Mouse (Mus musculus): ENCODE measurements around the gene Sprr2k.
"Not testable (repeated sequence)": the region's sequence is repeated elsewhere in the genome, so short reads cannot be mapped to it uniquely, and the experiment has no call there.

Gene Sprr2k

GRCm38 (mm10) chr3:92432282-92432681, at the start of gene Sprr2k:
Sprr2k (plus strand) TSS chr3:92432582.
- in situ Hi-C loops (cut with MboI), result no loop called here

DNA sequence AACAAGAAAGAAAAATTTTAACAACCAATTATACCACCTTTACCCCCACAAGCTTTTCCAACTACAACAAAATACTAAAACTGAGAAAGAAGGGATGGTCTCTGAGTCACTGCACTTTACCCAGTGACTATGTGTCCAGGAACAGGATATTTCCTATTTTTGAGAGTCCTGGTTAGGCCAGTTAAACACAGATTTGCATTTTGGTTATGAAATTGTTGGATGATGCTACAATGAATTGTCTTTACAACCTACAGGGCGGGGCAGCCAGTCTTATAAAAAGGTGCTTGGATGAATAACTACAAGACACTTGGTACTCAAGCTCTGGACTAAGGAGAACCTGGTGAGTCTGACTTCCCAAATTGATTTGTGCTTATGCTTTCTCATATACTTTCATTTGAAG, 47.0 kb upstream of the Sprr2k start, which contains the start of gene Sprr2h:
Gene Sprr2h (plus strand): TSS at position 301 of the 400 bp plus-strand sequence.
- in situ Hi-C loops (cut with MboI), result no loop called here

- in situ Hi-C loops (cut with MboI), result no loop called here
Observed at GRCm38 (mm10) chr3:92394301-92394700, 38.1 kb upstream of the Sprr2k start.

DNA sequence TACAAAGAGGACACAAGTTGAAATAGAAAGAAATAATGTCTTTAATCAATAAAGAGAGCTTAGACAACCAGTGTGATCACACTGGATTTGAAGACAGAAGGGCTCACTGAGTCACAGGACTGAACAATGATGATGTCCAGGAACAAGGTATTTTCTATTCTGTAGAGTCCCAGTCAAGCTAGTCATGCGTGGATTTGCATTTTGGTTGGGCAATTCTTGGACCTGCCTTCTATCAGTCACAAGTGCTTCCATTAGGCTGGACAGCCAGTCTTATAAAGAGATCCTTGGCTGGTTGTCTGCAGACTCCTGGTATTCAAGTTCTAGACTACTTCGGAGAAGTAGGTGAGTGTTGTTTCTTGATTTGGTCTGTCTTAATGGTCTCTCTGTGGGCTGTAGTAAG, 24.7 kb upstream of the Sprr2k start, which contains the start of gene Sprr2i:
Gene Sprr2i (plus strand): TSS at position 301 of the 400 bp plus-strand sequence.
- in situ Hi-C loops (cut with MboI), result no loop called here

DNA sequence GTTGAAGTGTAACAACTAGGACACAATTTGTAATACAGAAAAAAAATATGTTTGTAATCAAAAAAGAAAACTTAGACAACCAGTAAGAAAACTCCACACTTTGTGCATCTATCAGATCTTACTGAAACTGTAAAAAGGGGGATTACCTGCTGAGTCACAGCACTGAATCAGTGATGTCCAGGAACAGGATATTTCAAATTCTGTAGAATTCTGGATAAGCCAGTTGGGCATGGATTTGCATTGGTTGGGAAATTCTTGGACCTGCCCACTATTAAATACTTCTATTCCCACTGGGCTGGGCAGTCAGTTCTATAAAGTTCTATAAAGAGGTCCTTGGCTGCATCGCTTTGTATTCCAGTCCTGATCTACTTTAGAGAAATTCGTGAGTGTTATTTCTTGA, 14.6 kb upstream of the Sprr2k start, which contains the start of gene Sprr2j-ps:
Gene Sprr2j-ps (plus strand): TSS at position 301 of the 400 bp plus-strand sequence.
- in situ Hi-C loops (cut with MboI), result no loop called here

DNA sequence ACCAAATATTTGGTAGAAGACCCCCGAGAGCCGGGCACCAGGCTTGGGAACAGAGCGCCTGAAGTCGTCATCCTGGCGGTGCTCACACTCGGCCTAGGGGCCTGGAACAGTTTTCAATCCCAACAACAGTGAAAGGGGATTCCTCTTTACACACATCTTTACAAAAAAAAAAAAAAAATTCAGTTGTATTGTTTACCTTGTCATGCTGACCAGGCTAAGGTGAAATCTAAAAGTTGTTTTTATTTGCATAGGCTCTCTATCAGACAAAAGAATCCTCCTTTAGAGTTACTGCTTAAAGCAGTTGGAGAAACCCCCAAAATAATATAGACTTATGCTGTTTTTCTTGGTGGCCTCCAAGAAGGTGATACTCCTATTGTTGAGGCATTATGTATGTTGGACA, 3.1 kb upstream of the Sprr2k start, which contains the start of gene Gm9774:
Gene Gm9774 (minus strand): TSS at position 101 of the 400 bp plus-strand sequence.
- in situ Hi-C loops (cut with MboI), result no loop called here

- in situ Hi-C loops (cut with MboI), result no loop called here
Observed at GRCm38 (mm10) chr3:92438689-92439088, 6.3 kb downstream of the Sprr2k start, which contains the start of gene Sprr1b. Sprr1b (minus strand) TSS chr3:92438789.

DNA sequence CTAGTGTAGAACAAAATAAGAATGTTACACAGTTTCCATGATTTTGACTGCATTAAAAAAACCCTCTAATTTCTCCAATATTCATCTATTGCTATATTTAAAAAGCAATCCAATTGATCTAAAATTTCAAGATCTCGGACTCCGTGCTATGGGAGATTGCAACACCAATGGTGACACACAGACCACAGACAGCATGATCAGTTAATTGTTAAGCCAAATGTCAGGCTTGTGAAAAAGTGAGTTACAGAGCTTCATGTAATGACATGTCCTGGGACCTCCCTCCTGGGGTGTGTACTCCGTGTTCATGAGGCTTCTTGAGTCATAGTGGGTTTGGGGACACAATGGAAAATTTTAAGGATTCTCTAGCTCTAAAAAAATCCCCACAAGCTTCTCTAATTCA, 7.8 kb downstream of the Sprr2k start:
- in situ Hi-C loops (cut with MboI), result no loop called here

GRCm38 (mm10) chr3:92455151-92455550, 22.8 kb downstream of the Sprr2k start:
- in situ Hi-C loops (cut with MboI), result no loop called here

DNA sequence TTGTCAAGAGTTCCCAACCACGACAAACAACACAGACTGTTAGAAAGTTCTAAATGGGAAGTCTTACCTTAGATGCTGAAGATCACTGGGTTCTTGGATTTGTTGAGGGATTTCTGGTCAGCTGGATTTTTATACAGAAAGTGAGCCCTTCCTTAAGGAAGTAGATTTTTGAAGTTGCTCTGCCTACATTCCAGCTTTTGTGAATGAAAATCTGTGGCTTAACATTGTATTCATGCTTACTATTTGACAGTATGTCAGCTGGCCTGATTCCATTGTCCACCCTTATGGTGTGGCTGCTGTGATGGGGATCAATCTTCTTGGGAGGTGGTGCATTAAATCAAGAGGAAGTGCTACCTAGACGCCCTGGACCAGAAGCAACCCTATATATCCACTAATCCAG, 26.2 kb downstream of the Sprr2k start, which contains the start of gene Sprr3:
Gene Sprr3 (minus strand): TSS at position 101 of the 400 bp plus-strand sequence.
- in situ Hi-C loops (cut with MboI), result no loop called here

GRCm38 (mm10) chr3:92466576-92466975, 34.2 kb downstream of the Sprr2k start:
- in situ Hi-C loops (cut with MboI), result no loop called here

DNA sequence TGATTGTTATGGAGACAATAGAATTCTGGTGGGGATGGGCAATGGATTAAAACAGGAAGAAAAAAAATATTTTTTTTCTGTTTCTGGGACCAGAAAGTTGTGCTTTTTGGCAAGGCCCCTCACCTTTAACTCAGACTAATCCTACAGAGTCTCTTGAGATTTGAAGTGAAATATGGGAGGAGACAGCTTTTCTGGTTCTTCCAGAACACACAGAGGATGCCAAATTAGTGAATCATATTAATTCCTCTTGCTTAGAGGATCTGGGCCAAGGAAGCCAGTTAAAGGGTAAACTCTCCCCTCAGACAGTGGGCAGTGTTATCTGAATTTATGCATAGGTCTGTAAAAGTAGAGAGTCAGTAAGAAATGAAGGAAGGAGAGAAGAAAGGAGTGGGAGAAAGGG, 35.0 kb downstream of the Sprr2k start:
- in situ Hi-C loops (cut with MboI), result no loop called here

GRCm38 (mm10) chr3:92470111-92470510, 37.7 kb downstream of the Sprr2k start:
- in situ Hi-C loops (cut with MboI), result no loop called here

DNA sequence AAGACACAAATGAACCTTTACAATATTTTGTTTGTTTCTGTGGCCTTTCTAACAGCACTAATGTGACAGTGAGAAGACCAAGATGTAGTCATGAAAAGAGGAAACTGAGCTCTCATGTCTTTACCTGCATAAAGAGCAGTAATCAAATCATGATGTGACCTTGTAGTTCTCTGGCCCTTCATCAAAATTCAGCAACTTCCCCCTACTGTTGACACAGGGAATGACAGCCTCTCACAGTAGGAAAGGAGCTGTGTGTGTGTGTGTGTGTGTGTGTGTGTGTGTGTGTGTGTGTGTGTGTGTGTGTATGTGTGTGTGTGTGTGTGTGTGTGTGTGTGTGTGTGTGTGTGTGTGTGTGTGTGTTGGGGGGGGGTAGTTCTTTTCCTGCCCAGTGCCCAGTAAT, 48.9 kb downstream of the Sprr2k start:
- in situ Hi-C loops (cut with MboI), result not testable (repeated sequence)
